Mouse (Mus musculus): Measurements from ENCODE around the gene Map4k2. TPM values are rescaled to one million over a fixed set of nuclear protein-coding genes. Genes with fewer than 3 reads are reported as not detected.

Map4k2 gene
- total RNA-seq, 1 experiment from 2014 or later, result 56.3 TPM

- peak; percentile 80 for DNase-seq
Observed at GRCm38 (mm10) chr19:6401131-6401815, 60.3 kb downstream of the Map4k2 start.

- DNase-seq, result peak; percentile 26
Observed at GRCm38 (mm10) chr19:6401951-6402350, 61.0 kb downstream of the Map4k2 start.

- no peak for DNase-seq
Observed at GRCm38 (mm10) chr19:6403869-6404268, 62.9 kb downstream of the Map4k2 start.

Small RNA genes within 50 kb of the gene (microRNA-seq; reads per million reads assigned to microRNA genes)
- gene Mir6989, result 0 to 1.4 reads per million in 2 experiments

Other genes with a start within 250 kb of the Map4k2 start
- gene AC131692.1, start 246.7 kb upstream of the Map4k2 start, total RNA-seq (2021), result not detected in 2 replicates
- 0.24 and 0.38 TPM in 2 replicates for gene Naaladl1, start 235.4 kb upstream of the Map4k2 start, total RNA-seq (2021)
- gene Sac3d1, start 222.5 kb upstream of the Map4k2 start, total RNA-seq (2021), result 15.1 and 19.5 TPM in 2 replicates
- gene Snx15, start 212.8 kb upstream of the Map4k2 start, total RNA-seq (2021), result 23.5 and 26.9 TPM in 2 replicates
- 1.00 and 2.1 TPM in 2 replicates for gene Batf2, start 200.2 kb upstream of the Map4k2 start, total RNA-seq (2021)
- gene Arl2, start 199.6 kb upstream of the Map4k2 start, total RNA-seq (2021), result 74.5 and 74.7 TPM in 2 replicates
- gene Majin, start 156.7 kb upstream of the Map4k2 start, total RNA-seq (2021), result 0.76 and 2.9 TPM in 2 replicates
- 20.1 and 25.8 TPM in 2 replicates for gene Gpha2, start 114.8 kb upstream of the Map4k2 start, total RNA-seq (2021)
- 95.5 and 103 TPM in 2 replicates for gene Ppp2r5b, start 105.3 kb upstream of the Map4k2 start, total RNA-seq (2021)
- 33.8 and 47.0 TPM in 2 replicates for gene Atg2a, start 99.5 kb upstream of the Map4k2 start, total RNA-seq (2021)
- 101 and 126 TPM in 2 replicates for gene Ehd1, start 64.4 kb upstream of the Map4k2 start, total RNA-seq (2021)
- gene Cdc42bpg, start 34.7 kb upstream of the Map4k2 start, total RNA-seq (2021), result 22.8 and 34.2 TPM in 2 replicates
- 60.1 and 69.7 TPM in 2 replicates for gene Men1, start 6.2 kb upstream of the Map4k2 start, total RNA-seq (2021)
- gene Sf1, start 22.6 kb downstream of the Map4k2 start, total RNA-seq (2021), result 211 and 245 TPM in 2 replicates
- 61.6 and 85.9 TPM in 2 replicates for gene Pygm, start 43.3 kb downstream of the Map4k2 start, total RNA-seq (2021)
- 37.6 and 39.5 TPM in 2 replicates for gene Rasgrp2, start 58.2 kb downstream of the Map4k2 start, total RNA-seq (2021)
- gene Nrxn2, start 77.6 kb downstream of the Map4k2 start, total RNA-seq (2021), result 11.1 and 12.7 TPM in 2 replicates
- not detected in 2 replicates for gene Slc22a12, start 201.9 kb downstream of the Map4k2 start, total RNA-seq (2021)